Mouse (Mus musculus) monocyte, adult 2 months (primary cell): ENCODE data around the gene Gm11541.
"Not testable (repeated sequence)": the region's sequence is repeated elsewhere in the genome, so short reads cannot be mapped to it uniquely, and the experiment has no call there.

Source experiments
- DNase-seq, 2 experiments: peaks; one replicate each; pipeline ENCODE4 v3.0.0; 2022; ENCODE audit warnings: low spot score in 2 of 2, low read depth in 1 of 2

The Gm11541 gene

GRCm38 (mm10) chr11:94697703-94698464, 6.4 kb downstream of the Gm11541 start:
- DNase-seq = no peak

GRCm38 (mm10) chr11:94697140-94697539, 7.2 kb downstream of the Gm11541 start:
- no peak for DNase-seq

GRCm38 (mm10) chr11:94695508-94695907, 8.8 kb downstream of the Gm11541 start:
- DNase-seq = no peak

- not testable (repeated sequence) for DNase-seq
Observed at GRCm38 (mm10) chr11:94692502-94692901, 11.8 kb downstream of the Gm11541 start.

- DNase-seq = no peak
Observed at GRCm38 (mm10) chr11:94687178-94687577, 17.1 kb downstream of the Gm11541 start.

GRCm38 (mm10) chr11:94682427-94682826, 21.9 kb downstream of the Gm11541 start:
- no peak for DNase-seq

GRCm38 (mm10) chr11:94681640-94682039, 22.7 kb downstream of the Gm11541 start:
- DNase-seq = no peak

- no peak for DNase-seq
Observed at GRCm38 (mm10) chr11:94680639-94681038, 23.7 kb downstream of the Gm11541 start.

GRCm38 (mm10) chr11:94677607-94678145, 26.6 kb downstream of the Gm11541 start:
- no peak for DNase-seq

GRCm38 (mm10) chr11:94676754-94677606, 27.3 kb downstream of the Gm11541 start, which contains the start of gene Xylt2:
TSS of gene Xylt2 (minus strand) at chr11:94677515.
- DNase-seq = peak; percentile 66 to 82

GRCm38 (mm10) chr11:94676308-94676707, 28.0 kb downstream of the Gm11541 start:
- DNase-seq = no peak

- DNase-seq = no peak
Observed at GRCm38 (mm10) chr11:94675446-94675845, 28.9 kb downstream of the Gm11541 start.

- no peak for DNase-seq
Observed at GRCm38 (mm10) chr11:94674984-94675383, 29.3 kb downstream of the Gm11541 start.

GRCm38 (mm10) chr11:94665281-94665680, 39.0 kb downstream of the Gm11541 start:
- DNase-seq = no peak

- DNase-seq = no peak
Observed at GRCm38 (mm10) chr11:94661344-94661743, 43.0 kb downstream of the Gm11541 start.

- peak; percentile 52 to 69 for DNase-seq
Observed at GRCm38 (mm10) chr11:94653663-94654436, 50.4 kb downstream of the Gm11541 start, which contains the start of the genes Mrpl27 and Eme1. TSS of gene Mrpl27 (plus strand) at chr11:94653767. TSS of gene Eme1 (minus strand) at chr11:94653964.

- no peak for DNase-seq
Observed at GRCm38 (mm10) chr11:94652973-94653372, 51.3 kb downstream of the Gm11541 start.

GRCm38 (mm10) chr11:94651241-94651640, 53.1 kb downstream of the Gm11541 start:
- DNase-seq = not testable (repeated sequence)

GRCm38 (mm10) chr11:94646457-94646856, 57.8 kb downstream of the Gm11541 start:
- DNase-seq = no peak
